Mouse (Mus musculus) liver, embryonic 14.5 days (tissue): ENCODE results near the gene Gtf2f2. TPM values are rescaled to one million over a fixed set of nuclear protein-coding genes. Genes with fewer than 3 reads are reported as not detected.

Experiments
- ATAC-seq: fragments of 200-750 bp; cut with Nextera tagmentation; 2 replicates; pipeline ENCODE4 v1.8.0; 2017; ENCODE audit warnings: moderate number of reproducible peaks, mild to moderate bottlenecking, moderate library complexity; ENCODE audit not compliant: insufficient read depth
- DNase-seq, 3 experiments: peaks; one replicate each; pipeline ENCODE4 v3.0.0-alpha.2; 2012 to 2013; ENCODE audit warnings: low read depth in 3 of 3, low spot score in 3 of 3
- H3K27ac ChIP-seq: fragments of 300-500 bp; sonication (generic); 2 replicates; pipeline ENCODE4 v1.5.1; 2014; ENCODE audit warnings: moderate library complexity, mild to moderate bottlenecking, control low read depth, inconsistent platforms
- H3K27me3 ChIP-seq: fragments of 300-500 bp; sonication (generic); 2 replicates; pipeline ENCODE4 v1.6.1; 2014; ENCODE audit warnings: mild to moderate bottlenecking, low read length, moderate library complexity; ENCODE audit not compliant: control insufficient read depth, insufficient read depth
- H3K36me3 ChIP-seq: fragments of 300-500 bp; sonication (generic); replicated peaks from 2 replicates; pipeline ENCODE4 v1.6.1; 2014; ENCODE audit warnings: low read depth; ENCODE audit not compliant: control insufficient read depth, insufficient read depth
- H3K4me1 ChIP-seq, 2 experiments: fragments of 200-500 bp in 1 of 2; fragments of 300-500 bp in 1 of 2; sonication (generic) in 1 of 2; replicated peaks; 2 replicates each; pipeline ENCODE4 v1.6.1; 2012 to 2014; ENCODE audit warnings: antibody characterized with exemption in 1 of 2, inconsistent platforms in 1 of 2, low read length in 1 of 2; ENCODE audit not compliant: control insufficient read depth in 2 of 2, insufficient read depth in 2 of 2
- H3K4me2 ChIP-seq: fragments of 300-500 bp; sonication (generic); 2 replicates; pipeline ENCODE4 v1.6.1; 2014; ENCODE audit warnings: low read depth, mild to moderate bottlenecking, control low read depth, moderate library complexity
- H3K4me3 ChIP-seq, 2 experiments: fragments of 200-500 bp in 1 of 2; fragments of 300-500 bp in 1 of 2; sonication (generic) in 1 of 2; 2 replicates each; pipeline ENCODE4 v1.5.1; 2012 to 2014; ENCODE audit warnings: low read depth in 2 of 2, low read length in 2 of 2, mild to moderate bottlenecking in 2 of 2, control low read depth in 1 of 2, inconsistent platforms in 1 of 2, moderate library complexity in 1 of 2; ENCODE audit not compliant: insufficient read depth in 1 of 2
- H3K9ac ChIP-seq: fragments of 300-500 bp; sonication (generic); replicated peaks from 2 replicates; pipeline ENCODE4 v1.6.1; 2014; ENCODE audit warnings: mild to moderate bottlenecking, control low read depth, moderate library complexity
- H3K9me3 ChIP-seq: fragments of 300-500 bp; sonication (generic); 2 replicates; pipeline ENCODE4 v1.6.1; 2016; ENCODE audit warnings: low read length, mixed read lengths; ENCODE audit not compliant: control insufficient read depth
- CTCF ChIP-seq: IDR thresholded peaks from 2 replicates; pipeline ENCODE4 v1.5.1; 2016; ENCODE audit warnings: antibody characterized with exemption, low read depth, control low read depth
- EP300 ChIP-seq: IDR thresholded peaks from 2 replicates; pipeline ENCODE4 v1.6.1; 2016; ENCODE audit warnings: antibody characterized with exemption, low read depth
- WGBS: fragments of 180-500 bp; shearing (Covaris S2); extraction: QIAGEN DNeasy Blood & Tissue Kit; methylation state at CpG from one replicate; pipeline ENCODE4 v1.1.7; 2014; ENCODE audit not compliant: insufficient replicate concordance; 5-methylcytosine and 5-hydroxymethylcytosine counted together
- polyA plus RNA-seq, 2 experiments: library from polyadenylated mRNA; depleted of rRNA in 1 of 2; stranded (reverse) in 1 of 2; unstranded in 1 of 2; fragments of >200 nt; fragmentation: Nextera tagmentation in 1 of 2; extraction: Ambion mirVana in 1 of 2; gene quantifications; 2 replicates each; pipeline versions ENCODE4 v1.2.1 to v1.2.3; 2012 to 2014

Gene Gtf2f2
- polyA plus RNA-seq, 2 experiments = 13.1 to 27.1 TPM

DNA sequence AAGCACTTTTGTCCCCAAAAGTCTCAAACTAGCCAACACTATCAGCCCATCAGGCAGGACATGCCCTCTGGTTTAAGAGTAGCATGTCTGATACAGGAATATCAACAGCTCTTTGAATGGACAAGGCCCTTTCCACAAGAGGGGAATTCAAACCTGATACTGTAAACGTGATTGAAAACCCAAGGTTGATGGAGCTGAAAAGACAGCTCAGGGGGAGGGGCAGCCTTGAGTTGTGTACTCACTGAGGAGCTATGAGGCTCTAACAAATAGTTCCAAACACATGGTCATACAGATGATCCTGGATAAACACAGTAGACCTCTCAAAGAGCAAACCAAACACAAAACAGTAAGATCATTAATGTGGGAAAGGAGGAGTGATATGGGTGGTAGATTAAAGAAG, 12.6 kb downstream of the Gtf2f2 start:
- Histone ChIP-seq H3K4me2 (no peak overlapping the region), H3K4me3 (no peak overlapping the region), H3K9me3 (no peaks in the 10 kb centered on the region), H3K36me3 (peaks cover 3% of the 10 kb centered on the region; the same call in 1 of the 2 replicates), H3K27ac (no peak overlapping the region), H3K27me3 (no peaks in the 10 kb centered on the region), H3K9ac (no peak overlapping the region), H3K4me1 (no peaks in the 10 kb centered on the region)
- TF ChIP-seq EP300 (no peak), CTCF (no peak)
- DNase-seq = no peak
- WGBS = 44% methylated on average over 1 of the region's 1 CpGs
- ATAC-seq = no peak

DNA sequence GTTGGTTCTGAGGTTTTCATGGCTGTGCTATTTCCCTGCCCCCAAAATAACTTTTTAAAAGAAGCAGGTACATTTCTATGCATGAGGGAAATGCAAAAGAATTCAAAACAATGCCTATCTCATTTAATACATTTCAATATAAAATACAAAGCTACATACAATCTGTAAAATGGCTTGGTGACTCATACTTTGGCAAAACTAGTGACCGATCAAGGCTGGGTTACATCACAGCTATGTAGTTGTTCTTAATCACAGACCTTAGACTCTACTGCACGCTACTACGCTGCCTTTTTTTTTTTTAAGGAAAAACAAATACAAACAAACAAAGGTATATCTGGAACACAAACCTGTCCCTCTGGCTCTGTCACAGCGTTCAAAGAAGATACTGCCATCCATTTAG, 18.3 kb downstream of the Gtf2f2 start:
- no peaks in the 10 kb centered on the region for H3K27me3 ChIP-seq
- no peaks in the 10 kb centered on the region for H3K4me1 ChIP-seq
- H3K9ac ChIP-seq = no peak overlapping the region
- H3K9me3 ChIP-seq = no peaks in the 10 kb centered on the region
- no peak overlapping the region for H3K27ac ChIP-seq
- H3K36me3 ChIP-seq = peaks cover 3% of the 10 kb centered on the region
- 82% methylated on average over 4 of the region's 4 CpGs for WGBS
- no peak overlapping the region for H3K4me2 ChIP-seq
- no peak for TF ChIP-seq CTCF
- no peak for TF ChIP-seq EP300
- DNase-seq = no peak
- no peak for ATAC-seq
- H3K4me3 ChIP-seq = no peak overlapping the region

DNA sequence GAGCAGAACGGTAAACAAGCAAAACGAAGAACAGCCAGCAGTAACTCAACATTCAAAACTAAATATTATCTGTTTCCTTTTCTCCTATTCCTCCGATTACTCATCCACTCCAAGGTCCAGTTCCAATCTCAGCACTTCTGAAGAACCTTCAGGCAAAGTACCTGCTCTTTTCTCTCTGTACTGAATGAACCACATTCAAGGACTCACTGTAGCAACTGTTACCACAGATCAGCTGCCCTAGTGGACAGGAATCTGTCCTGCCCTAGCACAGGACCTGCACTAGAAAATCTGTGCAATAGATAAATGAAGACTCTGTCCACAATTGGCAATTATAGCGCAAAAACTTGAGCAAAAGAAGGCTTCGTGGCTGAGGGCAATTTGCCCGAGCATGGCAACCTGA, 19.7 kb downstream of the Gtf2f2 start:
- Histone ChIP-seq H3K4me3 (no peak overlapping the region), H3K4me1 (no peaks in the 10 kb centered on the region), H3K9me3 (no peaks in the 10 kb centered on the region), H3K9ac (no peak overlapping the region), H3K27ac (no peak overlapping the region), H3K4me2 (no peak overlapping the region), H3K27me3 (no peaks in the 10 kb centered on the region), H3K36me3 (peaks cover 3% of the 10 kb centered on the region)
- no peak for TF ChIP-seq EP300
- 82% methylated on average over 6 of the region's 6 CpGs for WGBS
- DNase-seq (no peak), ATAC-seq (no peak)

- Histone ChIP-seq H3K4me2 (no peak overlapping the region), H3K9ac (no peak overlapping the region), H3K27ac (no peak overlapping the region), H3K4me1 (no peaks in the 10 kb centered on the region), H3K27me3 (no peaks in the 10 kb centered on the region), H3K4me3 (no peak overlapping the region), H3K9me3 (no peaks in the 10 kb centered on the region), H3K36me3 (no peaks in the 10 kb centered on the region; the same call in 1 of the 2 replicates)
- DNase-seq (no peak), ATAC-seq (no peak)
- 73% methylated on average over 1 of the region's 1 CpGs for WGBS
- no peak for TF ChIP-seq CTCF
- no peak for TF ChIP-seq EP300
Measured at GRCm38 (mm10) chr14:75989168-75989567, 21.5 kb downstream of the Gtf2f2 start.

DNA sequence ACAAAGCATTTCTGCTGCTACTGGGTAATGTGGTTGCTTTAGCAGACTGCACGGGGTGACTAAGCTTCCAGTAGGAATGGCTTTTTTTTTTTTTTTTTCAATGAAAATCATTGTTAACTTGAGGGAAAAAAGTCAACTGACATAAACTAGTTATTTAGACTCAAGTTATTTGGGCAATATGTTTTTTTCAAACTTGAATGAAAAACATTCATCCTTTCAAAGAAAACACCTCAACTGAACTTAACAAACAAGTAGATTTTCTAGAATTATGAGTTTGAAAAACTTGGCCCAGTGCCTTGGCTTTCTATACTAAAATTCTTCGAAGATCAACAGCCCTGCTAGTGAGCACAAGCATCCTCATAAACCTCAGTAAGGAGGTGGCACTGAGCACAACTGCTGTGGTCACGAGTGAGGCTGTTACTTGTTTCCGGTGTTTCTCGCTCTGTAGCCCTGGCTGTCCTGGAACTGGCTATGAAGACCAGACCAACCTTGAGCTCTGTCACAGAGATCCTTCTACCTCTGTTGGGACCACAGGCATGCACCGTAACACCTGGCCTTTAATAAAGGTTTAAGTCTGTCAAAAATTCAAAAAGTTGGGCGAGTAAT, 23.7 kb downstream of the Gtf2f2 start:
- Histone ChIP-seq H3K4me1 (no peaks in the 10 kb centered on the region), H3K36me3 (no peaks in the 10 kb centered on the region; the same call in 1 of the 2 replicates), H3K4me3 (no peak overlapping the region), H3K9me3 (no peaks in the 10 kb centered on the region), H3K4me2 (no peak overlapping the region), H3K27me3 (no peaks in the 10 kb centered on the region), H3K27ac (no peak overlapping the region), H3K9ac (no peak overlapping the region)
- ATAC-seq (no peak), DNase-seq (no peak)
- TF ChIP-seq CTCF (no peak), EP300 (no peak)
- 71% methylated on average over 7 of the region's 7 CpGs for WGBS
